15 mouse cellular contexts compared by ENCODE assay signal in genomic region chr19:55185074-55185473, GRCm38 (mm10). TPM values are rescaled to one million over a fixed set of nuclear protein-coding genes. Genes with fewer than 3 reads are reported as not detected.
DNase-seq lines count a peak whose midpoint lies in the region; ATAC-seq and TF ChIP-seq lines count a peak whose summit lies in the region.
"Had no signal": no experiment of that assay in that cellular context is flagged by ENCODE, and none has a peak within 500 bp of the region (broad histone marks: within the 10 kb centered on the region; RNA-seq: fewer than 3 reads in every experiment).

No protein-coding gene starts in this region.

- no peak overlapping the region for H3K4me2 ChIP-seq in neural tube, embryonic 11.5 days (ENCODE audit: low read depth)
- H3K4me2 ChIP-seq in forebrain, postnatal 0 days (ENCODE audit: low read depth), result no peak overlapping the region
- H3K4me2 ChIP-seq in midbrain, embryonic 16.5 days (ENCODE audit: low read length), result no peak overlapping the region
- no peak overlapping the region for H3K4me2 ChIP-seq in intestine, embryonic 16.5 days (ENCODE audit: low read depth, low read length)
- H3K4me2 ChIP-seq: liver, embryonic 13.5 days had no signal

- no peaks in the 10 kb centered on the region for H3K9me3 ChIP-seq in neural tube, embryonic 11.5 days (ENCODE audit: control insufficient read depth, low read length)
- H3K9me3 ChIP-seq in forebrain, postnatal 0 days (ENCODE audit: low read length), result no peaks in the 10 kb centered on the region
- H3K9me3 ChIP-seq in midbrain, embryonic 16.5 days (replicated peaks; ENCODE audit: control insufficient read depth, low read length, poor library complexity, severe bottlenecking), result no peaks in the 10 kb centered on the region
- H3K9me3 ChIP-seq in intestine, embryonic 16.5 days (ENCODE audit: control insufficient read depth, low read length), result no peaks in the 10 kb centered on the region
- H3K9me3 ChIP-seq: liver, embryonic 13.5 days had no signal

- no peak overlapping the region for H3K4me3 ChIP-seq in neural tube, embryonic 11.5 days (ENCODE audit: low read depth, low read length)
- H3K4me3 ChIP-seq in forebrain, postnatal 0 days (ENCODE audit: low read depth, low read length), result no peak overlapping the region
- no peak overlapping the region for H3K4me3 ChIP-seq in midbrain, embryonic 16.5 days (ENCODE audit: low read depth, low read length)
- H3K4me3 ChIP-seq in lung, adult 2 months (replicated peaks; ENCODE audit: extremely low read depth, low read depth, low read length), result no peak overlapping the region
- H3K4me3 ChIP-seq in intestine, embryonic 16.5 days (ENCODE audit: low read length), result no peak overlapping the region
- H3K4me3 ChIP-seq: liver, embryonic 13.5 days had no signal

- H3K4me1 ChIP-seq in neural tube, embryonic 11.5 days (ENCODE audit: control insufficient read depth, insufficient read depth, low read length), result no peaks in the 10 kb centered on the region
- H3K4me1 ChIP-seq in forebrain, postnatal 0 days (ENCODE audit: insufficient read depth), result no peaks in the 10 kb centered on the region
- no peaks in the 10 kb centered on the region for H3K4me1 ChIP-seq in midbrain, embryonic 16.5 days (ENCODE audit: control insufficient read depth, insufficient read depth, low read length)
- 0 out of 2 replicates have a peak, but pooled peaks cover 3% of the 10 kb centered on the region for H3K4me1 ChIP-seq in lung, adult 2 months (ENCODE audit: control insufficient read depth, insufficient read depth, low read length)
- 0 out of 2 replicates have a peak, but pooled peaks cover 2% of the 10 kb centered on the region for H3K4me1 ChIP-seq in intestine, embryonic 16.5 days (ENCODE audit: control insufficient read depth, insufficient read depth, low read length)
- H3K4me1 ChIP-seq: liver, embryonic 13.5 days had no signal

- H3K9ac ChIP-seq in neural tube, embryonic 11.5 days (ENCODE audit: low read length), result no peak overlapping the region
- H3K9ac ChIP-seq in forebrain, postnatal 0 days, result no peak overlapping the region
- no peak overlapping the region for H3K9ac ChIP-seq in midbrain, embryonic 16.5 days (ENCODE audit: low read depth, low read length)
- H3K9ac ChIP-seq in intestine, embryonic 16.5 days (ENCODE audit: low read depth, low read length), result no peak overlapping the region
- H3K9ac ChIP-seq: liver, embryonic 13.5 days had no signal

- DNase-seq in neural tube, embryonic 11.5 days (ENCODE audit: low spot score), result no peak
- DNase-seq in neural tube, embryonic 10.5 days (ENCODE audit: extremely low spot score, low spot score), result no peak
- DNase-seq in forebrain, postnatal 0 days, result peak; percentile 15
- DNase-seq in lung, adult 2 months, result no peak
- DNase-seq in right cerebral cortex, adult 2 months (ENCODE audit: low spot score in 2 of 2), result no peak
- DNase-seq: cerebellum, postnatal 25 days; gastrocnemius, postnatal 36 days; left cerebral cortex, postnatal 4 days; liver, embryonic 13.5 days; right cerebral cortex, postnatal 14 days; thymus, postnatal 36 days had no signal

- no peaks in the 10 kb centered on the region for H3K27me3 ChIP-seq in neural tube, embryonic 11.5 days (ENCODE audit: control insufficient read depth, insufficient read depth, low read length)
- no peaks in the 10 kb centered on the region for H3K27me3 ChIP-seq in forebrain, postnatal 0 days (ENCODE audit: insufficient read depth, low read length)
- no peaks in the 10 kb centered on the region for H3K27me3 ChIP-seq in midbrain, embryonic 16.5 days (ENCODE audit: control insufficient read depth, insufficient read depth, low read depth, low read length)
- H3K27me3 ChIP-seq in intestine, embryonic 16.5 days (replicated peaks; ENCODE audit: control insufficient read depth, insufficient read depth, low read length), result no peaks in the 10 kb centered on the region
- H3K27me3 ChIP-seq: liver, embryonic 13.5 days had no signal

- peak; percentile 50; the same call in 1 of the 2 replicates for ATAC-seq in neural tube, embryonic 11.5 days (ENCODE audit: insufficient read depth, low FRiP score, low TSS enrichment)
- ATAC-seq in forebrain, postnatal 0 days, result peak; percentile 73
- ATAC-seq in midbrain, embryonic 16.5 days, result peak; percentile 76; the same call in 1 of the 2 replicates
- ATAC-seq in intestine, embryonic 16.5 days, result no peak

- no peaks in the 10 kb centered on the region for H3K36me3 ChIP-seq in neural tube, embryonic 11.5 days (ENCODE audit: control insufficient read depth, insufficient read depth, low read length)
- no peaks in the 10 kb centered on the region for H3K36me3 ChIP-seq in forebrain, postnatal 0 days (ENCODE audit: insufficient read depth)
- no peaks in the 10 kb centered on the region for H3K36me3 ChIP-seq in midbrain, embryonic 16.5 days (ENCODE audit: control insufficient read depth, insufficient read depth, low read length)
- H3K36me3 ChIP-seq in intestine, embryonic 16.5 days (ENCODE audit: control insufficient read depth, insufficient read depth, low read length), result no peaks in the 10 kb centered on the region
- H3K36me3 ChIP-seq: liver, embryonic 13.5 days had no signal

- TF ChIP-seq CTCF in forebrain, postnatal 0 days (IDR thresholded peaks at IDR 0.05; ENCODE audit: low read depth), result no peak
- no peak for TF ChIP-seq CTCF in lung, adult 2 months (IDR thresholded peaks at IDR 0.05; ENCODE audit: insufficient read depth, low read length)

- TF ChIP-seq POLR2A in lung, adult 2 months (IDR thresholded peaks at IDR 0.05; ENCODE audit: borderline replicate concordance, extremely low read depth, low read depth, low read length), result no peak

- no peak overlapping the region for H3K27ac ChIP-seq in neural tube, embryonic 11.5 days (ENCODE audit: low read depth, low read length)
- H3K27ac ChIP-seq in forebrain, postnatal 0 days (ENCODE audit: low read depth, low read length), result peak overlapping the region; percentile 29
- H3K27ac ChIP-seq in midbrain, embryonic 16.5 days (ENCODE audit: low read length), result no peak overlapping the region
- no peak overlapping the region for H3K27ac ChIP-seq in intestine, embryonic 16.5 days (ENCODE audit: low read length)
- H3K27ac ChIP-seq: kidney, postnatal 0 days; liver, embryonic 13.5 days had no signal

- 66% methylated on average over 7 of the region's 7 CpGs for WGBS in neural tube, embryonic 11.5 days
- 34% methylated on average over 7 of the region's 7 CpGs for WGBS in forebrain, postnatal 0 days
- 27% methylated on average over 7 of the region's 7 CpGs for WGBS in midbrain, embryonic 16.5 days
- WGBS in lung, adult 2 months, result 73% methylated on average over 7 of the region's 7 CpGs
- 70% methylated on average over 7 of the region's 7 CpGs for WGBS in intestine, embryonic 16.5 days

RNA-seq across cellular contexts. Expression of gene Tectb, which starts 4.5 kb away (rescaled TPM):
- polyA plus RNA-seq in neural tube, embryonic 11.5 days (2014; fragmentation: Nextera tagmentation; extraction: Ambion mirVana), result not detected in 2 replicates
- 0.46 TPM in 1 of 2 replicates, not detected in the other for total RNA-seq in forebrain, postnatal 0 days (2014; rRNA removed)
- polyA plus RNA-seq in forebrain, postnatal 0 days (2015; fragmentation: Nextera tagmentation; extraction: Ambion mirVana), result 0.16 and 0.20 TPM in 2 replicates
- 0.15 and 0.41 TPM in 2 replicates for polyA plus RNA-seq in midbrain, embryonic 16.5 days (2015; fragmentation: Nextera tagmentation; extraction: Ambion mirVana)
- 0.09 and 0.32 TPM in 2 replicates for polyA plus RNA-seq in lung, adult 2 months (2012; rRNA removed)
- polyA plus RNA-seq in intestine, embryonic 16.5 days (2015; fragmentation: Nextera tagmentation; extraction: Ambion mirVana), result 0.18 TPM in 1 of 2 replicates, not detected in the other
- total RNA-seq: left cerebral cortex, postnatal 4 days had no signal
- polyA plus RNA-seq: heart, embryonic 14.5 days; liver, embryonic 13.5 days had no signal

RNA-seq across cellular contexts. Expression of gene Gucy2g, which starts 56.0 kb away (rescaled TPM):
- polyA plus RNA-seq in neural tube, embryonic 11.5 days (2014; fragmentation: Nextera tagmentation; extraction: Ambion mirVana), result not detected in 2 replicates
- 0.08 and 0.14 TPM in 2 replicates for total RNA-seq in forebrain, postnatal 0 days (2014; rRNA removed)
- polyA plus RNA-seq in forebrain, postnatal 0 days (2015; fragmentation: Nextera tagmentation; extraction: Ambion mirVana), result 0.22 and 0.31 TPM in 2 replicates
- 0.05 TPM in 1 of 2 replicates, not detected in the other for polyA plus RNA-seq in midbrain, embryonic 16.5 days (2015; fragmentation: Nextera tagmentation; extraction: Ambion mirVana)
- 0.32 TPM in 2 replicates for polyA plus RNA-seq in lung, adult 2 months (2012; rRNA removed)
- polyA plus RNA-seq in intestine, embryonic 16.5 days (2015; fragmentation: Nextera tagmentation; extraction: Ambion mirVana), result 0.04 and 0.06 TPM in 2 replicates
- polyA plus RNA-seq: heart, embryonic 14.5 days; liver, embryonic 13.5 days had no signal

RNA-seq across cellular contexts. Expression of gene Gpam, which starts 58.0 kb away (rescaled TPM):
- polyA plus RNA-seq in neural tube, embryonic 11.5 days (2014; fragmentation: Nextera tagmentation; extraction: Ambion mirVana), result 20.3 and 20.4 TPM in 2 replicates
- total RNA-seq in forebrain, postnatal 0 days (2014; rRNA removed), result 58.6 and 61.4 TPM in 2 replicates
- 15.8 and 20.6 TPM in 2 replicates for polyA plus RNA-seq in forebrain, postnatal 0 days (2015; fragmentation: Nextera tagmentation; extraction: Ambion mirVana)
- polyA plus RNA-seq in midbrain, embryonic 16.5 days (2015; fragmentation: Nextera tagmentation; extraction: Ambion mirVana), result 25.2 and 28.3 TPM in 2 replicates
- polyA plus RNA-seq in lung, adult 2 months (2012; rRNA removed), result 59.0 and 70.8 TPM in 2 replicates
- 21.5 and 25.5 TPM in 2 replicates for polyA plus RNA-seq in intestine, embryonic 16.5 days (2015; fragmentation: Nextera tagmentation; extraction: Ambion mirVana)
